Mouse (Mus musculus) heart, embryonic 16.5 days (tissue): ENCODE measurements around the gene Fam228b. TPM values are rescaled to one million over a fixed set of nuclear protein-coding genes. Genes with fewer than 3 reads are reported as not detected.
"Not testable (repeated sequence)": the region's sequence is repeated elsewhere in the genome, so short reads cannot be mapped to it uniquely, and the experiment has no call there.

Experiments
- ATAC-seq: fragments of 200-750 bp; cut with Nextera tagmentation; replicated peaks from 2 replicates; pipeline ENCODE4 v1.8.0; 2017; ENCODE audit warnings: moderate number of reproducible peaks; ENCODE audit not compliant: insufficient read depth, low FRiP score; ENCODE audit errors: extremely low read depth
- H3K27ac ChIP-seq: fragments of 300-500 bp; sonication (generic); 2 replicates; pipeline ENCODE4 v1.5.1; 2014; ENCODE audit warnings: mild to moderate bottlenecking, low read length, control low read depth, moderate library complexity
- H3K27me3 ChIP-seq: fragments of 300-500 bp; sonication (generic); 2 replicates; pipeline ENCODE4 v1.6.1; 2014; ENCODE audit warnings: low read length, mixed read lengths; ENCODE audit not compliant: control insufficient read depth, insufficient read depth
- H3K36me3 ChIP-seq: fragments of 300-500 bp; sonication (generic); 2 replicates; pipeline ENCODE4 v1.6.1; 2014; ENCODE audit not compliant: control insufficient read depth, insufficient read depth
- H3K4me1 ChIP-seq: fragments of 300-500 bp; sonication (generic); 2 replicates; pipeline ENCODE4 v1.6.1; 2014; ENCODE audit warnings: low read length, mixed read lengths; ENCODE audit not compliant: control insufficient read depth, insufficient read depth
- H3K4me2 ChIP-seq: fragments of 300-500 bp; sonication (generic); 2 replicates; pipeline ENCODE4 v1.6.1; 2014; ENCODE audit warnings: low read depth, mild to moderate bottlenecking, control low read depth, low read length
- H3K4me3 ChIP-seq: fragments of 300-500 bp; sonication (generic); 2 replicates; pipeline ENCODE4 v1.5.1; 2014; ENCODE audit warnings: mild to moderate bottlenecking, control low read depth, low read length
- H3K9ac ChIP-seq: fragments of 300-500 bp; sonication (generic); 2 replicates; pipeline ENCODE4 v1.6.1; 2014; ENCODE audit warnings: low read length, control low read depth
- H3K9me3 ChIP-seq: fragments of 300-500 bp; sonication (generic); replicated peaks from 2 replicates; pipeline ENCODE4 v1.6.1; 2016; ENCODE audit warnings: low read length; ENCODE audit not compliant: control insufficient read depth
- WGBS: fragments of 180-500 bp; shearing (Covaris S2); extraction: QIAGEN DNeasy Blood & Tissue Kit; methylation state at CpG from one replicate; pipeline ENCODE4 v1.1.7; 2014; 5-methylcytosine and 5-hydroxymethylcytosine counted together
- polyA plus RNA-seq: library from polyadenylated mRNA; unstranded; fragments of >200 nt; fragmentation: Nextera tagmentation; extraction: Ambion mirVana; gene quantifications from 2 replicates; pipeline ENCODE4 v1.2.1, GENCODE M21; 2015

The Fam228b gene
- polyA plus RNA-seq, 1 experiment from 2014 or later = 3.0 TPM

DNA sequence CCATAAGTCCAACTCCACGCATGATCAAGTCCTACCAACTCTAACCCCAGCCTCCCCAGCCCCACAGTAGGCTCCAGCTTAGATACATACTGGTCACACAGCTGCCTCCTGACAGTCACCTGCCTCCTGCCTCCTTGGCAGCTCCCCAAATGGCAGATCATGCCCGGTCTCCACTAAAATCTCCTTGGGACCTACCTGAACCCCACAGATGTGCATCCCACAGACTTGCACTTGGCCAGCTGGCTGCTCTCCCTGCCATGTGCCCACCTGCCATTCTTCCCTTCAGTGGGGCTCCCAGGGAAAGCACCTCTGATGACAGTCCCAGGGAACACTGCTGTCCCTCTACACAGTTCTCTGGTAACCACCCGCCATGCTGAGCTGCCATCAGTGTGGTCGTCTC lies 60.8 kb downstream of the Fam228b start:
- Histone ChIP-seq H3K9me3 (no peaks in the 10 kb centered on the region), H3K4me2 (no peak overlapping the region), H3K27ac (no peak overlapping the region), H3K4me3 (no peak overlapping the region), H3K27me3 (no peaks in the 10 kb centered on the region), H3K36me3 (peaks cover 23% of the 10 kb centered on the region), H3K9ac (no peak overlapping the region), H3K4me1 (peaks cover 1% of the 10 kb centered on the region; the same call in 1 of the 2 replicates)
- ATAC-seq = no peak
- 75% methylated on average over 4 of the region's 4 CpGs for WGBS

DNA sequence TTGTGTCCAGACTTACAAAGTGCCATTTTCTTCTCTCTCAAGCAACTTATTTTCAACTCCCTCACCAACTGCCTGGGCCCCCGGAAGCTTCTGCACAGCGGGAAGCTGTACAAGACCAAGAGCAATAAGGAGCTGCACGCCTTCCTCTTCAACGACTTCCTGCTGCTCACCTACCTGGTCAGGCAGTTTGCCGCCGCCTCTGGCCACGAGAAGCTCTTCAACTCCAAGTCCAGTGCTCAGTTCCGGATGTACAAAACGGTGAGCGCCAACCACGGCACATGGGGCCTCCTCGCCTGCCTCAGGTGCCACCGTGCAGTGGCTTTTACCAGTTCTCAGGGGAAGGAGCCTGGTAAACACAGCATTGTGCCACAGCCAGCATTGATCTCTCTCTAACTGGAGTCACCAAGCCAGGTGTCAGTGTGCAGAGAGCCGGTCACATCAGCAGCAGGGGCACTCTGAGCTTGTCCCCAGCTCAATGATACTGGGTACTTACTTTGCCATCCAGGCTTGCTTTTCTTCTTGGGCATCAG lies 61.5 kb downstream of the Fam228b start:
- no peaks in the 10 kb centered on the region for H3K4me1 ChIP-seq
- H3K4me2 ChIP-seq = no peak overlapping the region
- no peak for ATAC-seq
- no peak overlapping the region for H3K9ac ChIP-seq
- H3K4me3 ChIP-seq = no peak overlapping the region
- H3K27me3 ChIP-seq = no peaks in the 10 kb centered on the region
- WGBS = 89% methylated on average over 14 of the region's 14 CpGs
- H3K27ac ChIP-seq = no peak overlapping the region
- no peaks in the 10 kb centered on the region for H3K9me3 ChIP-seq
- peaks cover 19% of the 10 kb centered on the region for H3K36me3 ChIP-seq

DNA sequence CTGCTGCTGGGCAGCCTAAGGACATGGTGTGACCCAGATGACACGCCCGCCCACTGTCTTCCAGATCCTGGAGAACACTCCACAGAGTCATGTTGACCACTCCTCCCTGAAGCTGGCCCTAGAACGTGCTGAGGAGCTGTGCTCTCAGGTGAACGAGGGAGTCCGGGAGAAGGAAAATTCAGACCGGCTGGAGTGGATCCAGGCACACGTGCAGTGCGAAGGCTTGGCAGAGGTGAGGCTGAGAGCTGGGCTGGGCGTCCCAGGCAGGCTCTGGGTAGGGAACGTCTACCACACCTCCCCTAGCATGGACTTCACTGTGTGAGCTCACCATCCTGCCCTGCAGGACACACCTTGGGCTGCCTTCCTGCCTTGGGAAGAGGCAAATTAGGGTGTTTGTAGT lies 62.2 kb downstream of the Fam228b start:
- peaks cover 15% of the 10 kb centered on the region for H3K36me3 ChIP-seq
- ATAC-seq = no peak

DNA sequence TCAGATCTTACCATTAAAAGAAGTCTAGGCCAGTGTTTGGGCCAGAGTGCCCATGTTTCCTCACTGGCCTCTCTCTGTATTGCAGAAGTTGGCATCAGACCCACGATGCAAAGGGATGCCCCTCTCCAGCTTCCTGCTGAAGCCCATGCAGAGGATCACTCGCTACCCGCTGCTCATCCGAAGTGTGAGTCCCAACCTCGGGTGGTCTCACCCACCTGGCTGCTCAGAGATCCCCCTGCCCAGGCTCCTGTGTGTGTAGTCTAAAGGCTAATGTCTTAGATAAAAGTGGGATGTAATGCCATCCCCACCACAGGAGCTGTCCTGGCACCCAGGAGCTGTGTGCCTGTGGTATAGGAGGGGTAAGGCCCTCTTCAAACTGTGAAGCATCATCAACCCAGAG lies 62.9 kb downstream of the Fam228b start:
- Histone ChIP-seq H3K36me3 (peaks cover 16% of the 10 kb centered on the region), H3K9me3 (no peaks in the 10 kb centered on the region), H3K4me2 (no peak overlapping the region), H3K27me3 (no peaks in the 10 kb centered on the region), H3K4me3 (no peak overlapping the region), H3K9ac (no peak overlapping the region), H3K4me1 (no peaks in the 10 kb centered on the region), H3K27ac (no peak overlapping the region)
- ATAC-seq = no peak
- 92% methylated on average over 5 of the region's 5 CpGs for WGBS

More for the DNA sequence above, 62.2 kb downstream of the Fam228b start:
- Histone ChIP-seq H3K4me1 (no peaks in the 10 kb centered on the region), H3K4me3 (no peak overlapping the region), H3K9me3 (no peaks in the 10 kb centered on the region), H3K9ac (no peak overlapping the region), H3K27me3 (no peaks in the 10 kb centered on the region), H3K4me2 (no peak overlapping the region), H3K27ac (no peak overlapping the region)
- 73% methylated on average over 10 of the region's 10 CpGs for WGBS

DNA sequence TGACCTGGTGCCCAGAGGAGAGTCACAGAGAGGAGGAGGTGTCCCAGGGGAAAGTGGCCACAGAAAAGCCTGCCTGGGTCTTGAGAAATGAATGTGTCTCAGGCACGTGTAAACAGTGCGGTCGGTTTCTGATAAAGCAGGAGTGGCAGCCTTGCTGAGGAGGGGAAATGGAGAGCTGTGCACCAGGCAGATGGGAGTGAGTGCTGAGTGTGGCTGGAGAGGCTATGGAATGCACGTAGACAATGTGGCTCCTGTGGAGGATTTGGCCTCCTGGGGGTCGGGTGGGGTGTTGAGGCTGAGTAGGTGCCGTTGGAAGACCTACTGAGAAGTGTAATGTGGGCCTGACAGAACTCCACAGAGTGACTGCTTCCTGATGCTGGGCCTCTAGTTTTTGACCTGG lies 63.4 kb downstream of the Fam228b start:
- not testable (repeated sequence) for H3K9me3 ChIP-seq, H3K9ac ChIP-seq, H3K27ac ChIP-seq, H3K4me3 ChIP-seq, H3K4me1 ChIP-seq, H3K4me2 ChIP-seq, H3K27me3 ChIP-seq
- H3K36me3 ChIP-seq = peaks cover 21% of the 10 kb centered on the region
- peak; percentile 61 for ATAC-seq
- WGBS = 33% methylated on average over 6 of the region's 6 CpGs

DNA sequence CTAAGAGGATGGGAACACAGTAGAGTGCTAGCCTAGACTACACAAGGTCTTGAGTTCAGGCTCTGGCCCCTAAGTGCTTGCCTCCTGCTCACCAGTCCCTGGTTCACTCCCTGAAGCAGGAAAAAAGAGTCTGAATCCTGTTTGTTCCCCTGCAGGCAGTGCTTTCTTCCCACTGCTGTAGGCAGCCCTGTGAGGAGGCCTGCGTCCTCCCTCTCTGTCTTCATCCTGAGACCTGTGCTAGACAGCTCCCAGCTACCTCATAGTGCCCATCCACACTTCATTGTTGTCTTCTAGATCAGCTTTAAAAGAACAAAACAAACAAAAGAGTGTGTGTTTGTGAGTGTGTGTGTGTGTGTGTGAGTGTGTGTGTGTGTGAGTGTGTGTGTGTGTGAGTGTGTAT lies 74.5 kb downstream of the Fam228b start:
- H3K4me3 ChIP-seq = no peak overlapping the region
- 86% methylated on average over 1 of the region's 1 CpGs for WGBS
- H3K9me3 ChIP-seq = no peaks in the 10 kb centered on the region
- no peak for ATAC-seq
- H3K4me2 ChIP-seq = no peak overlapping the region
- H3K9ac ChIP-seq = no peak overlapping the region
- H3K36me3 ChIP-seq = peaks cover 9% of the 10 kb centered on the region
- H3K4me1 ChIP-seq = no peaks in the 10 kb centered on the region
- no peaks in the 10 kb centered on the region for H3K27me3 ChIP-seq
- no peak overlapping the region for H3K27ac ChIP-seq

DNA sequence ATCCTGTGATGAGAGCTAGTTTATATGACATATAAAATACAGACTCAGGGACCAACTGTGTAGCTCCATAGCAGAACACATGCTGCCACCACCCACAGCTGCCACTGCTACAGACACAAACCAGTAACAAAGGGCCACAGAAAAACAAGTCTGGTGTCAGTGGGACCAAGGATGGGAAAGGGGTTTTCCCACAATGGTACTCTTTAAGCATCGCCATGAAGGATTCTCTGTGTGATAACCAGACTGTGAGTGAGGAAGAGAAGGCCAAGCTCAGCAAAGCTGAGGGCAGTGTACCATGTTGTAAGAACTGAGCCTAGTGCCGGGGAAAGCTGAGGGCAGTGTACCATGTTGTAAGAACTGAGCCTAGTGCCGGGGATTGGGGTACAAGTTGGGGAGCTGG lies 77.9 kb downstream of the Fam228b start:
- H3K27ac ChIP-seq = no peak overlapping the region
- H3K4me3 ChIP-seq = no peak overlapping the region
- no peak for ATAC-seq
- H3K4me1 ChIP-seq = no peaks in the 10 kb centered on the region
- WGBS = 85% methylated on average over 3 of the region's 3 CpGs
- no peak overlapping the region for H3K4me2 ChIP-seq
- no peak overlapping the region for H3K9ac ChIP-seq
- H3K36me3 ChIP-seq = no peaks in the 10 kb centered on the region
- no peaks in the 10 kb centered on the region for H3K9me3 ChIP-seq
- no peaks in the 10 kb centered on the region for H3K27me3 ChIP-seq

Other genes with a start within 250 kb of the Fam228b start
- gene Itsn2, start 176.6 kb downstream of the Fam228b start, polyA plus RNA-seq = 32.1 and 33.2 TPM in 2 replicates
- not detected in 2 replicates for gene Gm3625, start 176.3 kb downstream of the Fam228b start, polyA plus RNA-seq
- gene Fam228a, start 30.8 kb downstream of the Fam228b start, polyA plus RNA-seq = 0.16 and 0.25 TPM in 2 replicates
- 2.0 and 2.3 TPM in 2 replicates for gene Pfn4, start 245 bp downstream of the Fam228b start, polyA plus RNA-seq
- 95.7 and 147 TPM in 2 replicates for gene Sf3b6, start 48.3 kb upstream of the Fam228b start, polyA plus RNA-seq
- 8.7 and 13.2 TPM in 2 replicates for gene Fkbp1b, start 72.3 kb upstream of the Fam228b start, polyA plus RNA-seq
- gene Wdcp, start 74.0 kb upstream of the Fam228b start, polyA plus RNA-seq = 14.1 and 15.0 TPM in 2 replicates
- gene Mfsd2b, start 105.1 kb upstream of the Fam228b start, polyA plus RNA-seq = 0.76 and 1.1 TPM in 2 replicates
- 31.7 and 32.7 TPM in 2 replicates for gene Ubxn2a, start 138.4 kb upstream of the Fam228b start, polyA plus RNA-seq
- 5.3 and 6.0 TPM in 2 replicates for gene Atad2b, start 148.1 kb upstream of the Fam228b start, polyA plus RNA-seq